Mouse (Mus musculus) left cerebral cortex, adult 9 months (tissue): ENCODE measurements around the gene Trmt61a.
"Not testable (repeated sequence)": the region's sequence is repeated elsewhere in the genome, so short reads cannot be mapped to it uniquely, and the experiment has no call there.

Source experiments
- DNase-seq, 2 experiments: peaks; one replicate each; pipeline ENCODE4 v3.0.0; 2022; ENCODE audit warnings: low spot score in 2 of 2

Gene Trmt61a

DNA sequence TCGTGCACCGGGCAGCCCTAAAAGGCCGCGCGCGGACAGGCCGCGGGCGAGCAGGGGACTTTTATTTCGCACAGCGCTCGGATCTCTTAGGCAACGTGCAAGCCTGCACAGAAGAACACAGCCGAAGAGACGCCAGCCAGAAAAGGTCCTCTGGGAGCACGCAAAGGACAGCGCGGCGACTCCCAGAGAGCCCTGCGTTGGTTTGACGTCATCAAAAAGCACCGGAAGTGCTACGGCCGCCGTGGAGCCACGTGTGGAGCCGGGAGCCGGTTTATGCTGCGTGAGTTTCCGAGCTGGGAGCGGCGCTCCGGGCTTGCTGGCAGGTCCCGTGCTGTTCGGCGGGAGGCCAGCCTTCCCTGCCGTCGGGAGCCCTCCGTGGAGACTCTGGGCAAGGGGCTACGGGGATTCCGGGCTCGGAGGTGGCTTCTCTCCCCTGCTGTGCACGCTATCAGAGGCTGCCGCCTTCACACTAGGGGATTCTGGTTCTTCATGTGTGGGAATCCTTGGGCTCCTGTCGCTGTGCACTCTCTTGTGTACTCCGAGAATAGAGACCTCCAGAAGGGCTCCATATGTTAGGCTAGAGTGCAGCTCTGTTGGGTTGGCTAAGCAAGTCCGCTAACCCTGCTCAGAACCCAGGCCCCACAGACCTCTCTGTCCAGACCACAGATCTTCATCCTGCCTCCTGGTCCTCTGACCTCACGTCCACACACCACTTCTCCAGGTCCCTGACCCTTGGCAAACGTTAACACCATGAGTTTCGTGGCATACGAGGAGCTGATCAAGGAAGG, at the start of gene Trmt61a:
Gene Trmt61a, plus strand, starts transcription at position 224 of the 788 bp plus-strand sequence.
- peak in 1 of 2 experiments; percentile 88 for DNase-seq

DNA sequence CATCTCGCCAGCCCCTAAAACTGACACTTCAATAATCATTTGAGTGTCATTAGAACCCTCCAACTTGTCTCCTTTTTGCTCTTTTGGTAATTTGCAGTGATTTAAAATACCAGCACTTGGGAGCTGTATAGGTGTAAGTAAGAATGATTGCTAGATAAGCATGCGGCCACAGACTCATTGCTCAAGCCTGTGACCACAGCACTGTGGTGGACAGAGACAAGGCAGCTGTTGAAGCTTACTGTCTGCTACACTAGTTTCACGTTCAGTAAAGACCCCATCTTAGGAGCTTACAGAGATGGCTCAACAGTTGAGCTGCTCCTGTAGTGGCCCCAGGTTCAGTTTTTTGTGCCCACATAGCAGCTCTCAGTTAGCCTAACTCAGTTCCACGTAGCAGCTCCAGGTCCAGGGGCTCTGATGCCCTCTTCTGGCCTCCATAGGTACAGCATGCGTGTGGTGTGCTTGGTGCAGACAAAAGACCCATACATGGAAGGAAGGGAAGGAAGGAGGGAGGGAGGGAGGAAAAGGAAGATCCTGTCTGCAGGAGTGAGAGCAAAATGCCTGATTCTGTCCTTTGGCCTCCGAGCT, 29.8 kb upstream of the Trmt61a start:
- peak in 1 of 2 experiments; percentile 80 for DNase-seq

DNA sequence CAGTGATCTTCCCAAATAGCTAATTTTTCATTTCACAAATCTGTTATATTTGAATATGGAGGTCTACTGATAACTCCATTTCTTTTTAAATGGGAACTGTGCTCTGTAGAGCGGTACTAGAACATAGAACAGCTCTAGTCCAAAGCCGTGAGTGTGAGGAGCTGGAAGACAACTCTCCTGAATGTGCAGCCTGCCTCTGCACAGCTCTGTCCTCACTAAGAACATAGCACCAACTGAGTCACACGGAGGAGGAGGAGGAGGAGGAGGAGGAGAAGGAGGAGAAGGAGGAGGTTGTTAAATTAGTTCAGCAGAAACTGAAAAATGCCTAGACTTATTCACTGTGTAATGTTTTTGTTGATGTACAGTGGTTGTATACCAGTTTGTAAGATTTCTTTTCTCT, 25.0 kb upstream of the Trmt61a start:
- DNase-seq = no peak

DNA sequence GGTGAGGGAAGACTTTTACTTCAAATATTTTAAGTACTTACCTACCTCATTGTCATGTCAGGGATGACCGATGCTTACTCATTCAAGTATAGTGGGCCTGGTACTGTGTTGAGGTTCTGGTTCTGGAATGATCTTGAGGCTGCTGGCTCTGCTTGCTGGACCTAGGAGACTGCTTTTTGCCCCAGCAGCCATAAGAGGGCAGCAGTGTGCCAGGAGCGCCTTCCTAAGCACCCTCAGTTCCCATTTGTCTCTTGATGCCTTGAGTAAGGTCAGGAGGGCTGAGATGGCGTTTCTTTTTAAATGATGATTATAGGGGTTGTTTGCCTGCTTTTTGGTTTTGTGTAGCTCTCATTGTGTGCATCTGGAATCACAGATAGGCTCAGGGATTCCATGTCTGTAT, 24.5 kb upstream of the Trmt61a start:
- DNase-seq = peak in 1 of 2 experiments; percentile 86

DNA sequence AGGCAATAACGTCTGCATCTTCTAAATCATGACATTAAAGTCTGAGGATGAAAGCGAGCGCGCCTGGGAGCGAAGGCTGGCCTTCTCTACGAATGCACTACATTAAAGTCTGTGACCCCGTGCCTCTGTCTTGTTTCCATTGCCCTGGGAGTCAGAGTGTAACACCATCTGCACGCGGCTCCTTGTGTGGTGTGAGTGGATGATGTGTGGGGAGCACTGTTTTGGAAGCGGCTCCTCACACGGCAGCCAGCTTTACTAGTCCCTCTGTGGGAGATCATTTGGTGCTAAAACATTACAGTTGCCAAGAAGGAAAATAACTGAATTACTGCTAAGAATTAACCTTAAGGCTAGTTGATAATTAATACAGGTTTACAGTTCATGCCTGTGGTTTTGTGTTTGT, 22.2 kb upstream of the Trmt61a start:
- DNase-seq = no peak

DNA sequence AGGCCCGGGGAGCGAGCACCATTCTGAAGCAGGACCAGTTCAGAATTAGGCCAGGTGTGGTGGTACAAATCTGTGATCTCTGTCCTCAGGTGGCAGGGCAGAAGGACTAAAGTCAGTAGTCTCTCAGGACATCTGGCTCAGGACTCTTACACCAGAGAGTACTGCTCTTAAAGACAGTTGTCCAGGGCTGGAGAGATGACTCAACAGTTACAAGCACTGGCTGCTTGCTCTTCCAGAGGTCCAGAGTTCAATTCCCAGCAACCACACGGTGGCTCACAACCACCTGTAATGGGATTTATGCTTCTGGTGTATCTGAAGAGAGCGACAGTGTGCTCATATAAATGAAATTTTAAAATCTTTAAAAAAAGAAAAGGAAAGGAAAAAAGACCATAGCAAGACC, 18.6 kb upstream of the Trmt61a start:
- DNase-seq = no peak

DNA sequence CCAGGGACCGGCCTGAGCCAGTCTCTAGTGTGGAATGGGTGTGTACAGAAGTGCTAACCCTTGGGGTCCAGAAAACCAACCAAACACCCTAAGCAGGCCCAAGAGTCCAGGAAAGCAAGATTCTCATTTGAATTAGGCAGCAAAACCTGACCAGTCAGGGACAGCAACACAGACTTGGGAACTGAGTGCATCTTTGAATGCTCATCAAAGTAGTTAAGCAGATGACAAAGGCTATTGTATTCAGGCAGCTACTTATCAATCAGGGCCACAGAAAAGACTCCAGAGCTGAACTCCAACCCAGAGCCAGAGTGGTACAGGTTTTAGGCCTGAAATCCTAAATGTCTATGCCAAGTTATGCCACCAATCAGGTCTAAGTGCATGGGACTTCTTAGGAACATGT, 17.3 kb upstream of the Trmt61a start:
- DNase-seq = no peak

DNA sequence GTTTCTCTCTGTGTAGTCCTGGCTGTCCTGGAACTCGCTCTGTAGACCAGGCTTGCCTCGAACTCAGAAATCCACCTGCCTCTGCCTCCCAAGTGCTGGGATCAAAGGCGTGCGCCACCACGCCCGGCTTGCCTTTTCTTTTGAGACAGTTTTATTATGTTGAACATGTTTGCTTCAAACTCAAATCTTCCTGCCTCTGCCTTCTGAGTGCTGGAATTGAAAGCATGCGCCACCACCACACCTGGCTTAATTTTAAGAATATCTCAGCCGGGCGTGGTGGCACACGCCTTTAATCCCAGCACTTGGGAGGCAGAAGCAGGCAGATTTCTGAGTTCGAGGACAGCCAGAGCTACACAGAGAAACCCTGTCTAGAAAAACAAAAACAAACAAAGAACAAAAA, 16.4 kb upstream of the Trmt61a start:
- not testable (repeated sequence) for DNase-seq

DNA sequence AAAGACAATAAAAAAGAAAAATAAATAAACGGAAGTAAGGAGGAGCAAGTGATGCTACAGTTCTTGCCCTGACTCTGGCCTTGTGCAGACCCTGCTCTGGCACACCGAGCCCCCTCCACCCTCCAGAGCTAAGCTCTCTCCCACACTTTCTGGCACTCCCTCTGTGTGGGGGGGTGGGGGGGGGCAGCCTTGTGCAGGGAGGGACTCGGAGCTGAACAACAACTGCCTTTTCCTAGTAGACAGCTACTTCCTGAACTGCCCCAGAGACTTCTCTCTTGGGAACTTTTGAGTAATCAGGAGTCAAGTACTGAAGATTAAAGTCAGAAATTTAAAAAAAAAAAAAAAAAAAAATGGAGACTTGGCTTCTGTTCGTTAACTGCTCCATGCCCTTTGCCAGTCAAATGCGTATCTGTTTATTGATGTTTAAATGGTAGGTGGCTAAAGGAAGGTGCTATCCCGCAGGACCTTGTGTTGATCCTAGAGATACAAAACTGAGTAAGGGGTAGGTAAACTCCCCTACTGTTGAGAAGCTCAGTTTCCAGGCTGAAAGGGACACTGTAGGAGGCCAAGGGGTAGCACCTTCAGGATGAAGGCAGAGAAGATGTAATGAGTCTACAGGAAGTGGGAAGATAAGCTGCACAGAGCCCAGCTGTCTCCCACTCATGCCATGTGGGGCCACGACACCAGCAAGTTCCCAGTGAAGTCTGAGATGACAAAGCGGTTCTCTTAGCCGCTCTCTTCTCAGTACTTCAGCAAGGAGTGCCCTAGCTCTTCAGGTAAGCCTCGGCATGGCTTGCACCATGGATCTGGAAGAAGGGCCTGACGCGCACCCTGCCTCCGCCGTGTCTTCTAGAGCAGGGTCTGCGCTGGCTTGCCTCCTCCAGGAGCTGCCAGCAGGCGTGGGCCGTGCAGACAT, 14.4 kb upstream of the Trmt61a start:
- no peak for DNase-seq

DNA sequence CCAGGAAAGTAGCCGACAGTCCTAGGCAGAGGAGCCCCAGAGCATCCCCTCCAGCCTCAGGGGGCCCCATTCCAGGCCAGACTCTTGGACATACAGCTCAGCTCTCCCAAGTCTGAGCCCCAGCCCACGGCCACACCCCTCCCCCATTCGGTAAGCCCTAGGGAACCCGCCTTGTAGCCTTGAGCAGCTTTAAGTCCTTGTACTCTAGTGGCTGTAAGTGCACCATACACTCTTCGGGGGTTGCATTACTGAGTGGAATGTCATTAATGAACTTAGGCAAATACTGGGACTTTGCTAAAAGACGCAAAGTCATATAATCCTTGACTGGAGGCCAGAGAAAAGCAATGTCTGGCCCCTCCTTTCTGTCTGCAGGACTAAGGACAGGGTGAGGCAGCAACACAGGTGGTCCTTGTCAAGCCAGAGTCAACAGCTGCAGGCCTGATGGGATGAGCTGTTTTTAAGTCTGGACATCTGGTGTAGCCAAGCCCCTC, 13.7 kb upstream of the Trmt61a start:
- no peak for DNase-seq

DNA sequence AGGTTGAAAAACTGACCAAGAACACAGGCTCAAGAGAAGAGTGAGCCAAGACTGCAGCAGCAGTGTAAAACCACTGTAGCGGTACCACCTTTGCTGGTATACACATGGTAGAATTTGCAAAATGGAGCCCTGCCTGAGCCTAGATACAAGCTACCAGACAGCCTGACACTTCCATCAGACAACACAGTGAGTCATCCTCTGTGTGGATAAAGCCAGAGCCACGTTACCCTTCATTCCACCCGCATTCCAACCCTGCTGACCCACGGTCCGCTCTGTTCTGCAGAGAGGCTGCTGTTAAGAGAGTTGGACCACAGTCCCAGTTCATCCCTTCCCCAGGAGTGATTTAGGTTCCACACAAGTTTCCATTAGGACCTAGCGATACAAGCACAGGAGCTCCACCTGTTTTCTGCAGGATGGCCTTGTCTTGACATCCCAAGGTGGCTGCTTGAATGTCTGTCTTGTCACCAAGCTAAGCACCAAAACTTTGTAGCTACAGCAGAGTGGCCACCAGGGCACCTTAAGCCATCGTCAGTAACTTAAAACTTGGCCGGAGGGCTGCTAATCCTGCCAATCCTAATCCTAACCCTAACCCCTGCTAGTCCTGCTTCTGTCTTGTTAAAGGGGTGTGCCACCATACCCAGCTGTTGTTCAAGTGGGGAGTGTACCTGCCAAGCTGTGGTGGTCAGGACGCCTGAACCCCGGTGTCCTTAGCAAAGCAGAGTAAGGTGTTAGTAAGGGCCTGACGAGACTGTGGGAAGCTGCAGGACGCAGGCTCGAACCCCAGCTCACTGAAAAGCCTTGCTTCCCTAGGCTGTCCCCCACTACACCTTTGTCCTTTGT, 12.6 kb upstream of the Trmt61a start:
- DNase-seq = no peak

DNA sequence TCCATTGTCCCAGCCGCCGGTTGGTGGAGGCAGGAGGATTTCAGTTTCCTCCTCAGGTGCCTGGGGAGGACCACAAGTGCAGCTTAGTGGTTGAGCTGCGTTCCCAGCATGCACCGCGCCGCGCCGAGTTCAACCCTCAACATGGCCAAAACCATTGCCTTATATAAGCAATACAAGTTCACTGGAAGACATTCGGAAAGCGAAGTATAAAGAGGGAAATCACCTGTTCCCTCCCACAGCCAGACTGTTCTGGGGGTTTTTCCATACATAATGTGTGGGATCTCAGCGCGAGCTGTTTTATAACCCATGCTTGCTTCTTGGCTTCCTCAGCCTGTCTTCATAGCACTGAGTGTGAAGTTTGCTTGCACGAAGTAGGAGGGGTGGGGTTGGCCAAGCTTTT, 11.5 kb upstream of the Trmt61a start:
- peak; percentile 80 to 88 for DNase-seq

DNA sequence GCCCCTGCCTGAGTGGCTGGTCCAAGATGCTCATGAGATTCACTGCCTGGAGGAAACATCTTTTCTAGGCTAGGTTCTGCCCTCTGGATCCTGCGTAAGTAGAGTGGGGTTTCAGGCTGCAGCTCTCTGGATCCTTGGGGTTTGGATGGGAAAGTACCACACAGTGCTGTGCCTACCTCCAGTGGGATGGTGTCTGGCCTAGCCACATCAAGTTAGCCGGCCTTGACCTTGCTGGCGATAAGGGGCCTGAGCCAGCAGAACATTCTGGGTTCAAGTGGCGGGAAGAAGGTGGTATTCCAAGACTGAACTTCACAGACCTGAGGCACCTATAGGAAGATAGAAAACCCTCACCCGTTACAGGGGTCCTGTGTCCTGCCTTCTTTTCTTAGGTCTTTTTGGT, 10.5 kb upstream of the Trmt61a start:
- DNase-seq = no peak

DNA sequence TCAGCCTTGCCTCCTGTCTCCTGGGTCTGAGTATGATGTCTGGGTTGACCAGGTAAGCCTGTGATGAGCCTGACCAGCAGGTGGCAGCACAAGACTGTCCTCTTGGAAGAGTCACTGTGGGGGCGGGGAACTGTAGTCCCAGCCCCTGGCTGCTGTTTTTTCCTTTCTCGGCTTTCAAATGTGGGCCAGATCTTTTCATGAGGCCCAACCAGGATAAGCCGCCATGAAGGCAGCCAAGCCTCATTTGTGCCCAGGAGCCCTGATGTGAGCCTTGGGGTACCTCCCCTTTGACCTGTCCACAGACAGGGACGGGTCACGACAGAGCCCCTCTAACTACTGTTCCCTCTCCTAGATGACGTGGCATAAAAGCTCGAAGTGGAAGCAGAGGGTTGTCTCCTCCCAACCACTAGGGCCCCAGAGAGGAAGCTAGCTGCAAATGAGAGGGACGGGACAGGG, 9.4 kb upstream of the Trmt61a start:
- peak; percentile 84 to 98 for DNase-seq

DNA sequence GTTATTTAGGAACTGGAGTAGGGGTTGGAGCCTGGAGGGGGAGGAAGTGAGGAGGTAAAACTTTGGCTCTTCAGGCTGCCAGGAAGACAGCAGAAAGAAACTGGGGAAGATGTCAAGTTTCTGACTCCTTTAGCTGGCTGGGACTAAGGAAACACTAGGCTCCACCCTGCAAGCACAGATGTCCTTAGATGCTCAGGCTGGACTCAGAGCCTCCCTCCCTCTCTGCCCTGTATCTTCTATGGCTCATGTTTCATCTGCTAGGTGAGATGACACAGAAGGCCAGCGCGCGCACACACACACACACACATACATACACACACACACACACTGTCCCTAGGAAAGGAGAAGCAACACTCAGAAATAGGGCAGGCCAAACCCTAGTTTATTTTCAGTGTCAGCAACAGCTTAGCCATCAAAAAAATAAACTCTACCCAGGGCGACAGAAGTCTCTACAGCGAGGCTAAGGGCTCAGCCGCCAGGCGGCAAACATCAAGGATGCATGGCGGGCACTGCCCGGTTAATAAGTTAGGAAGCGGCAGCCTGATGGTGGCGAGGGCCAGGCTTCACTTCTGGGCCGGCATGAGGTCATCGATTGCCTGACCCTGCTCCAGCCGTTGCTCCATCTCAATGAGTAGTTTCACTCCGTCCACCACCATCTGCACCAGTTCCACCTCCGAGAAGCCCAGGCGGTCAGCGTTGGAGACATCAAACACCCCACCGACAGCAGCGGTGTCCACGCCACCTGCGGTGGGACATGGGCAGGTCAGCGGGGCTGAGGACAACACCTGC, 8.7 kb upstream of the Trmt61a start:
- DNase-seq = peak in 1 of 2 experiments; percentile 49

DNA sequence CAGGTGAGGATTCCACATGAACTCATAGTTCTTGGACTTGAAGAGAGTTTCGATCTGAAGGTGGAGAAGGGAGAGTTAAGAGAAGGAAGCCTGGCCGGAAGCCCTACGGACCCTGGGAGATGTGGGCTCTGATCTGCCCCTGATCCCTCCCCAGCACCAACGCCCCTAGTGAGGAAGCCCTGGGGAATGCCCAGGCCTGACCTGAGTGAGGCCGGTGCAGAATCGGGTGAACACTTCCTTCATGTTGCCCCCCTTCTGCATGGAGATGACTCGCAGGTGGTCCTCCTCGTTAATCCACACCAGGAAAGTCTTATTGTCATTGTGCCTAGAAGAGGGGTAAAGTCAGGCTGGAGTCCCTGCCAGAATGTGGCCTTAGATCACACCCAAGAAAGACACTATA, 7.9 kb upstream of the Trmt61a start:
- DNase-seq = no peak

DNA sequence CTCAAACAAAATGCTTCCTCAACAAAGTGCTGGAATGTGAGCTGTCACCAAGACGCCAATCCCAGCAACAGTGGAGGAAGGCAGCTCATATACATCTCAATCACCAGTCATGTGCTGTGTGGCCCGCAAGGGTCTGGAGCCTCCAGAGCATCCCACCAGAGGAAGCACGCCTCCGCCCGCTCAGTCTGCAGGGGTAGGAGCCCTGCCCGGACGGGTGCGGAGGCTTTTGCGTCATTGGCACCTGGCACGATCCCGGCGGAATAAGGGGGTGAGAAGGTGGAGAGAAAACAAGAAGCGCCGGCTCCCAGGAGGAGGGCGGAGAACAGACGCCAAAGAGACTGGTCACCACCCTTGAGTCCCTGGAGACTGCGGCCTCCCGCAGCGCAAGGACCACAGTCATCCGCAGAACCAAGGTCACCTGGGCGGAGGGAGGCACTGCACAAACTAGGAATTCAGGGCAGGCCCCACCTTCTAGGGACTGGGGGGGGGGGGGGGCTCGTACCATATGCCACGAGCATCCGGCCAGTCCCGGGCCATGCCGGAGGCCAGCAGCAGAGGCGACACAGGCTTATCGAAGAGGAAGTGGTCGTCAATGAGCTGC, 7.4 kb upstream of the Trmt61a start:
- DNase-seq = peak in 1 of 2 experiments; percentile 78

DNA sequence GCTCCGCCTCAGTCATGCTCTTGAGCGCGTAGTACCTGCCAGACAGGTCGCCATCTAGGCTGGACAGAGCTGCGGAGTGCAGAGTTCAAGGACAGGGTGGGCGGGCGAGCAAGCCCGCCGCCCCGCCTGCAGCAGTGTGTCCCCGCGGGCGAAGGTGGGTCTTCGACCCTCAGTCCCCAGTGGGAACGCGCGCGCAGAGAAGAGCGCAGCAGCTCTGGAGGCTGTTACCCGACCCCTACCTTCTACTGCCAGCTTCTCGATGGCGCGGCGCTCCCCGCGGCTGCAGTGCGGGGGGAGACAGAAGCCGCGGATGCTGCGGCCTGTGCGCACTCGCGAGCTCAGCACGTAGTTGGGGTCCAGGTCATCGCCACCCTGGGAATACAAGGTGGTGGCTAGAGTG, 6.9 kb upstream of the Trmt61a start:
- no peak for DNase-seq

DNA sequence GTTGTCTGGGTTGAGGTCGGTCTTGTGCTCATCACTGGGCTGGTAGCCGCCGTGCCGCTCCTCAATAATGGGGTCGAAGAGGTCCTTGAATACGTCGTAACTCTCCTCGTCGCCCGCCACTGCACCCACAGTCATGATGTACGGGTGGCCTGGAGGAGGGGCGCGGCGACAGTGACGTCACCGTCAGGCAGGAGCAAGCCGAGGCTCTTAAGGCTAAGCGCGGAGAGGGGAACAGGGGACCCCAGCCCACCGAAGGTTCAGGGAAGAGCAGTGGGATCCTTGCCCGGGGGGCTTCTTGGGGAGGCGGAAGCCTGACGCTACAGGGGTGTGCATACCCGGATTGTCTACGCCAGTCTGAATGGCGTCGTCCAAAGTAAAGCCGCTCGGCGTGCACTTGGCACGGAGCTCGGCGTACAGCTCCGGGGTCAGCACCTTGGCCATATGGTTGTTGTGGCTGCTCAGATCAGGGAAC, 6.4 kb upstream of the Trmt61a start:
- peak in 1 of 2 experiments; percentile 80 for DNase-seq

DNA sequence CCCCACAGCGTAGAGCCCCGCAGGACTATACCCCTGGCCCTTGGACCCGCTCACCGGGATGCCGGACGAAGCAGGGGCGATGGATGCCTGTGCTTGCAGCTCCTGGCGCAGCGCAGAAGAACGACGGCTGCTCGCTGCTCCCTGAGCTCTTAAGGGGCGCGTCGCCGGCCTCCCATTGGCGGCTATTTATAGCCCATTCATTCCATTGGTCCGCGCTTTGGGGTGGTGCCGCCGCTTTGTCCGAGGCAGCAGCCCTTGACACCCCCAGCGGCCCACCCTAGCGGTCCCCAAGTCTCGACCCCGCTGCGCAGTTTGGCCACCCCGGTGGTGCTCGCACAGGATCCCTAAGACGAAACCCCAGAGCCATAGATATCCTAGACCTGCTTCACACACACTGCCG, 5.7 kb upstream of the Trmt61a start, which contains the start of gene Ckb:
Gene Ckb, minus strand, starts transcription at position 163 of the 400 bp plus-strand sequence.
- peak; percentile 86 to 94 for DNase-seq
